Mouse (Mus musculus): Measurements from ENCODE around the gene Fnip2. TPM values are rescaled to one million over a fixed set of nuclear protein-coding genes. Genes with fewer than 3 reads are reported as not detected.

Gene Fnip2
- polyA plus RNA-seq, 1 experiment, result 2.5 TPM

- TF ChIP-seq USF1 (IDR thresholded peaks at IDR 0.05; ENCODE audit: low read depth), result no peak
- TF ChIP-seq REST (IDR thresholded peaks at IDR 0.05; ENCODE audit: insufficient read depth, insufficient read length), result no peak
- TF ChIP-seq TCF12 (IDR thresholded peaks at IDR 0.05; ENCODE audit: insufficient read depth, poor library complexity, severe bottlenecking), result no peak
- no peak for TF ChIP-seq TCF3 (IDR thresholded peaks at IDR 0.05; ENCODE audit: insufficient read length, low read depth)
- TF ChIP-seq MAX (IDR thresholded peaks at IDR 0.05; ENCODE audit: low read depth), result no peak
- no peak for TF ChIP-seq E2F4 (IDR thresholded peaks at IDR 0.05; ENCODE audit: insufficient read depth)
- TF ChIP-seq MYOG (IDR thresholded peaks at IDR 0.05; ENCODE audit: control insufficient read depth in 1 of 3, insufficient read depth in 1 of 3, insufficient read length in 2 of 3, low read depth in 2 of 3), result no peak
- no peak for TF ChIP-seq MYOD1 (IDR thresholded peaks at IDR 0.05; ENCODE audit: control insufficient read depth in 1 of 3, insufficient read length in 2 of 3, low read depth in 2 of 3)
- no peak for TF ChIP-seq SRF (IDR thresholded peaks at IDR 0.05; ENCODE audit: control insufficient read depth, insufficient read length, low read depth)
- no peak for TF ChIP-seq POLR2A (IDR thresholded peaks at IDR 0.05; ENCODE audit: insufficient read length, low read depth)
- TF ChIP-seq CEBPB (IDR thresholded peaks at IDR 0.05; ENCODE audit: insufficient read depth, poor library complexity, severe bottlenecking), result no peak
- no peak for TF ChIP-seq POLR2AphosphoS2 (IDR thresholded peaks at IDR 0.05; ENCODE audit: insufficient read length, low read depth)
- H3K36me3 ChIP-seq (ENCODE audit: control insufficient read depth, insufficient read depth), result no peaks in the 10 kb centered on the region
- H3ac ChIP-seq (ENCODE audit: control insufficient read depth, insufficient read length), result no peak overlapping the region
- no peaks in the 10 kb centered on the region for H3K27me3 ChIP-seq (ENCODE audit: control insufficient read depth, insufficient read depth, insufficient read length)
- H3K4me2 ChIP-seq (ENCODE audit: low read depth), result peak overlapping the region; percentile 37
- H3K4me3 ChIP-seq, result no peak overlapping the region
- peaks cover 12% of the 10 kb centered on the region for H3K79me2 ChIP-seq (ENCODE audit: control insufficient read depth, insufficient read depth)
Observed at GRCm38 (mm10) chr3:79542585-79542984, 25.0 kb downstream of the Fnip2 start.

GRCm38 (mm10) chr3:79539656-79540055 is 27.9 kb downstream of the Fnip2 start:
- Histone ChIP-seq H3K4me3 (no peak overlapping the region), H3ac (ENCODE audit: control insufficient read depth, insufficient read length) (no peak overlapping the region), H3K27me3 (ENCODE audit: control insufficient read depth, insufficient read depth, insufficient read length) (no peaks in the 10 kb centered on the region), H3K36me3 (ENCODE audit: control insufficient read depth, insufficient read depth) (no peaks in the 10 kb centered on the region), H3K4me2 (ENCODE audit: low read depth) (no peak overlapping the region), H3K79me2 (ENCODE audit: control insufficient read depth, insufficient read depth) (peaks cover 7% of the 10 kb centered on the region)
- TF ChIP-seq CEBPB (IDR thresholded peaks at IDR 0.05; ENCODE audit: insufficient read depth, poor library complexity, severe bottlenecking) (no peak), MYOD1 (IDR thresholded peaks at IDR 0.05; ENCODE audit: control insufficient read depth in 1 of 3, insufficient read length in 2 of 3, low read depth in 2 of 3) (no peak), MAX (IDR thresholded peaks at IDR 0.05; ENCODE audit: low read depth) (no peak), E2F4 (IDR thresholded peaks at IDR 0.05; ENCODE audit: insufficient read depth) (no peak), SRF (IDR thresholded peaks at IDR 0.05; ENCODE audit: control insufficient read depth, insufficient read length, low read depth) (no peak), USF1 (IDR thresholded peaks at IDR 0.05; ENCODE audit: low read depth) (no peak), POLR2A (IDR thresholded peaks at IDR 0.05; ENCODE audit: insufficient read length, low read depth) (no peak), POLR2AphosphoS2 (IDR thresholded peaks at IDR 0.05; ENCODE audit: insufficient read length, low read depth) (no peak), TCF3 (IDR thresholded peaks at IDR 0.05; ENCODE audit: insufficient read length, low read depth) (no peak), MYOG (IDR thresholded peaks at IDR 0.05; ENCODE audit: control insufficient read depth in 1 of 3, insufficient read depth in 1 of 3, insufficient read length in 2 of 3, low read depth in 2 of 3) (no peak), REST (IDR thresholded peaks at IDR 0.05; ENCODE audit: insufficient read depth, insufficient read length) (no peak), TCF12 (IDR thresholded peaks at IDR 0.05; ENCODE audit: insufficient read depth, poor library complexity, severe bottlenecking) (no peak)

- Histone ChIP-seq H3K27me3 (ENCODE audit: control insufficient read depth, insufficient read depth, insufficient read length) (no peaks in the 10 kb centered on the region), H3ac (ENCODE audit: control insufficient read depth, insufficient read length) (no peak overlapping the region), H3K79me2 (ENCODE audit: control insufficient read depth, insufficient read depth) (peaks cover 7% of the 10 kb centered on the region), H3K36me3 (ENCODE audit: control insufficient read depth, insufficient read depth) (no peaks in the 10 kb centered on the region), H3K4me2 (ENCODE audit: low read depth) (no peak overlapping the region), H3K4me3 (no peak overlapping the region)
- TF ChIP-seq CEBPB (IDR thresholded peaks at IDR 0.05; ENCODE audit: insufficient read depth, poor library complexity, severe bottlenecking) (no peak), TCF3 (IDR thresholded peaks at IDR 0.05; ENCODE audit: insufficient read length, low read depth) (no peak), TCF12 (IDR thresholded peaks at IDR 0.05; ENCODE audit: insufficient read depth, poor library complexity, severe bottlenecking) (no peak), POLR2A (IDR thresholded peaks at IDR 0.05; ENCODE audit: insufficient read length, low read depth) (no peak), MAX (IDR thresholded peaks at IDR 0.05; ENCODE audit: low read depth) (no peak)
Observed at GRCm38 (mm10) chr3:79539124-79539523, 28.5 kb downstream of the Fnip2 start.

DNA sequence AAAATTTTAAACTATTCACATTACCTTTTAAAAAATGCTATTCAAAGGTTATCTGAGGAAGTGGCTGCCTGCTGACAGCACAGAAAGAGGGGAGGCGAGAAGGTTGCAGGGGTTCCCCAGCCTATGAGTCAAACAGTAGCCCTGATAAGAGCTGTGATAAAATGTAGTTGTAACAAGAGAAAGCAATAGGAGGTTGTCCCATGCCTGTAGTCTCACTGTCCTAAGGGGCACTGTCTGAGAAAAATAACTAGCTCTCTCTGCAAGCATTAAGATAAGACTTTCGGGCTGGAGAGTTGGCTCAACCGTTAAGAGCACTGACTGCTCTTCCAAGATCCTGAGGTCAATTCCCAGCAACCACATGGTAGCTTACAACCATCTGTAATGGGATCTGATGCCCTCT is 29.3 kb downstream of the Fnip2 start:
- H3K4me2 ChIP-seq (ENCODE audit: low read depth), result no peak overlapping the region
- no peaks in the 10 kb centered on the region for H3K36me3 ChIP-seq (ENCODE audit: control insufficient read depth, insufficient read depth)
- TF ChIP-seq TCF12 (IDR thresholded peaks at IDR 0.05; ENCODE audit: insufficient read depth, poor library complexity, severe bottlenecking) (no peak), POLR2A (IDR thresholded peaks at IDR 0.05; ENCODE audit: insufficient read length, low read depth) (no peak), TCF3 (IDR thresholded peaks at IDR 0.05; ENCODE audit: insufficient read length, low read depth) (no peak), REST (IDR thresholded peaks at IDR 0.05; ENCODE audit: insufficient read depth, insufficient read length) (no peak), CEBPB (IDR thresholded peaks at IDR 0.05; ENCODE audit: insufficient read depth, poor library complexity, severe bottlenecking) (no peak), USF1 (IDR thresholded peaks at IDR 0.05; ENCODE audit: low read depth) (no peak), MAX (IDR thresholded peaks at IDR 0.05; ENCODE audit: low read depth) (no peak)
- no peaks in the 10 kb centered on the region for H3K27me3 ChIP-seq (ENCODE audit: control insufficient read depth, insufficient read depth, insufficient read length)
- H3K79me2 ChIP-seq (ENCODE audit: control insufficient read depth, insufficient read depth), result peaks cover 10% of the 10 kb centered on the region
- no peak overlapping the region for H3K4me3 ChIP-seq
- H3ac ChIP-seq (ENCODE audit: control insufficient read depth, insufficient read length), result no peak overlapping the region

GRCm38 (mm10) chr3:79537626-79538203 is 29.9 kb downstream of the Fnip2 start:
- Histone ChIP-seq H3ac (ENCODE audit: control insufficient read depth, insufficient read length) (no peak overlapping the region), H3K4me3 (no peak overlapping the region), H3K4me2 (ENCODE audit: low read depth) (no peak overlapping the region), H3K36me3 (ENCODE audit: control insufficient read depth, insufficient read depth) (no peaks in the 10 kb centered on the region), H3K27me3 (ENCODE audit: control insufficient read depth, insufficient read depth, insufficient read length) (no peaks in the 10 kb centered on the region), H3K79me2 (ENCODE audit: control insufficient read depth, insufficient read depth) (peaks cover 10% of the 10 kb centered on the region)
- TF ChIP-seq USF1 (IDR thresholded peaks at IDR 0.05; ENCODE audit: low read depth), result no peak
- no peak for TF ChIP-seq TCF12 (IDR thresholded peaks at IDR 0.05; ENCODE audit: insufficient read depth, poor library complexity, severe bottlenecking)
- no peak for TF ChIP-seq MYOG (IDR thresholded peaks at IDR 0.05; ENCODE audit: control insufficient read depth in 1 of 3, insufficient read depth in 1 of 3, insufficient read length in 2 of 3, low read depth in 2 of 3)
- TF ChIP-seq MAX (IDR thresholded peaks at IDR 0.05; ENCODE audit: low read depth), result no peak
- TF ChIP-seq MYOD1 (IDR thresholded peaks at IDR 0.05; ENCODE audit: control insufficient read depth in 1 of 3, insufficient read length in 2 of 3, low read depth in 2 of 3), result no peak
- TF ChIP-seq POLR2A (IDR thresholded peaks at IDR 0.05; ENCODE audit: insufficient read length, low read depth), result no peak
- no peak for TF ChIP-seq CEBPB (IDR thresholded peaks at IDR 0.05; ENCODE audit: insufficient read depth, poor library complexity, severe bottlenecking)

All from myocyte (in vitro differentiated cells).